Mouse (Mus musculus): ENCODE results near the gene Pde10a. TPM values are rescaled to one million over a fixed set of nuclear protein-coding genes. Genes with fewer than 3 reads are reported as not detected.

The Pde10a gene
- total and polyA plus RNA-seq, 2 experiments: 0.28 to 0.56 TPM

DNA sequence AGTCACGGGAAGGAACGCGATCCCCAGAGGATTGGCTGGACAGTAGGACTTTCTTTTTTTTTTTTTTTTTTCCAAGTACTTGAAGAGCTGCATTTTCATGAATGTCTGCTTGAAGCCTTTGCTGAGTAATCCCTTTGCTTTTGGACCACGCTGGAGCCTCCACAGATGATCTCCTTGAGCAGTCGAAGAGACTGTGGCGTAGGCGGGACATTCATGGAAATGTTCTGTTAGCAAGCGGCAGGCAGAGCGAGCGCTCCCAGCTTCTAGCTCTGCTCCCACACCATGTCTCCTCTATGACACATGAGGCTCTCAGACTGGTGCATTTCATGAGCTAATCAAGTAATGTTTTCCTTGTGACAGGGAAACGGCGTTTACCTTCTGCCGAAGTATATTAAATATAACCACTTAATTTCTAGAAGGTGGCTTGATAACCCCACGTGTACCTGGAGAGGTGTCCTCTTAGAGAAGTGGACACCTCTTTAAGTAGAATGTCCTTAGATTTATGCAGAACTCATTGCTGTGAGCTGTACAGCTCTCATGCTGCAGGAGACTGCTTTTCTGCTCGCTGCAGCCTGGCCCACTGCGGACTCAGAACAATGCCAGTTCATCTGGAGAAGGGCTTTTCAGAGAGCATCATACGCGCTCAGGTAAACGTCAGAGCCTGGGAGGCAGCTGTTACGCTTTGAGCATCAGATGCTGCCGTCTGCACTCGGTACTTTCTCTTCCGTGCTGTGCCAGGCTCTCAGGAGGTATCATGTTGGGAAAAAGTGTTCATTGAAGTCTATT is 333.7 kb downstream of the Pde10a start:
- TF ChIP-seq CTCF (IDR thresholded peaks at IDR 0.05; ENCODE audit: low read depth, low read length) (no peak), POLR2A (IDR thresholded peaks at IDR 0.05; ENCODE audit: extremely low read depth, insufficient read depth, low read length) (no peak)
- Histone ChIP-seq H3K36me3 (ENCODE audit: control insufficient read depth, insufficient read depth, low read length) (no peaks in the 10 kb centered on the region), H3K27ac (replicated peaks; ENCODE audit: insufficient read depth, low read depth, low read length) (no peak overlapping the region), H3K4me3 (ENCODE audit: insufficient read depth, low read depth, low read length) (no peak overlapping the region), H3K79me2 (ENCODE audit: control insufficient read depth, insufficient read depth, low read length) (no peaks in the 10 kb centered on the region), H3K27me3 (ENCODE audit: control insufficient read depth, insufficient read depth, low read length) (no peaks in the 10 kb centered on the region), H3K4me1 (ENCODE audit: control insufficient read depth, insufficient read depth, low read length) (no peaks in the 10 kb centered on the region), H3K9ac (ENCODE audit: low read depth, low read length) (no peak overlapping the region)
- no peak for DNase-seq (ENCODE audit: extremely low read depth, low read depth, low spot score)
- 84% methylated on average over 23 of the region's 23 CpGs for WGBS

DNA sequence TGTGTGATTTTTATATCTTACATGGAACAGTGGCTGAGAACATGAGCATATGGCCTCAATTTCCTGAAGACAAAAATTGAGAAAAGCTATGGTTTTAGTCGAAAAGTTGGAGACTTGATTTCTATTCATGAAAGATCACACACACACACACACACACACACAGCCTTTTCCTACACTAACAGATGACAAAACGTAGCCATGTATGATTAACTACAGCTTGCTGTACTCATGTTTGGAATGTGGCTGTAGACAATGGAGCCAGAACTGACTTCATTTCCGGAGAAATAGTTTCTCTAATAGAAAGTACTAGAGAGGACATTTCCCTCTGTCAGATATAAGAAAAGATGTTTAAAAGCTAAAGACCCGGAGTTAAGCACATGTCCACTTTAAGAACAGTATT is 334.3 kb downstream of the Pde10a start:
- no peak for TF ChIP-seq CTCF (IDR thresholded peaks at IDR 0.05; ENCODE audit: low read depth, low read length)
- no peak for TF ChIP-seq POLR2A (IDR thresholded peaks at IDR 0.05; ENCODE audit: extremely low read depth, insufficient read depth, low read length)
- no peak for DNase-seq (ENCODE audit: extremely low read depth, low read depth, low spot score)
- no peak overlapping the region for H3K27ac ChIP-seq (replicated peaks; ENCODE audit: insufficient read depth, low read depth, low read length)
- H3K4me3 ChIP-seq (ENCODE audit: insufficient read depth, low read depth, low read length): no peak overlapping the region
- WGBS: 63% methylated on average over 4 of the region's 4 CpGs
- no peak overlapping the region for H3K9ac ChIP-seq (ENCODE audit: low read depth, low read length)
- no peaks in the 10 kb centered on the region for H3K4me1 ChIP-seq (ENCODE audit: control insufficient read depth, insufficient read depth, low read length)
- no peaks in the 10 kb centered on the region for H3K27me3 ChIP-seq (ENCODE audit: control insufficient read depth, insufficient read depth, low read length)
- no peaks in the 10 kb centered on the region for H3K79me2 ChIP-seq (ENCODE audit: control insufficient read depth, insufficient read depth, low read length)
- H3K36me3 ChIP-seq (ENCODE audit: control insufficient read depth, insufficient read depth, low read length): no peaks in the 10 kb centered on the region

DNA sequence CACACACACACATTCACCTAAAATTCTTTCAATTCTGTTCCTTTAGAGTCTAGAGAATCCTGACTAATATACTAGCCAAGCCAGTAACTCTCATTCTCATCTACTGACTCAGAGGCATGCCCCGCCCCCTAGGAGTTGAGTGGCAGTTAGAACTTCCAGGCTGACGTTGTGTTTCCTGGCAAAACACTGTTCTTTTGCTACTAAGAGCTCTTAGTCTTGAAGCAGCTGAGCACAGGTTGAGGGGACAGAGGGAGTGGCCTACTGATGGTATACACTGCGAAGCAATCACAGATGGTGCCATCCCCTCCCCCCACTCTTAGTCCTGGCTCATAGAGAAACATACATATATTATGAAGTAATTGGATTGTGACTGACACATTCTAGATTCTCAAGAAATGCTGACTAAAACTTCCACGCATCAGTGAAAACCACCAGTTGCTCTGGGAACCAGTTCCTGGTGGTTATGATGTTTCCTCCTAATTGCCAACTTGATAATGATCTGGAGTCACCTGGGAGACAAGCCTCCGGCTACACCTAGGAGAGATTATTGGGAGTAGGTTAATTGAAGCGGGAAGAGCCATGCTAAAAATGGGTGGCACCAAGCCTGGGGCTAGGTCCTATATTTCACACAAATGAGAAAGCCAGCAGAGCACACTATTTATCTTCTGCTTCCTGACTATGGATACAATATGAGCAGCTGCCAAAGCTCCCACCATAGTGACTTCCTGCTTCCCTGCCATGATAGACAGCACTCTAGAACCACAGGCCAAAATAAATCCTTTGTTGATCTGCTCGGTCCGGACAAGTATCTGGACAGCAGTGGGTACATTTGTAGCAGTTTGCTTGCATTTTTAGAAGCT is 339.7 kb downstream of the Pde10a start:
- Histone ChIP-seq H3K27ac (replicated peaks; ENCODE audit: insufficient read depth, low read depth, low read length) (no peak overlapping the region), H3K4me3 (ENCODE audit: insufficient read depth, low read depth, low read length) (no peak overlapping the region), H3K4me1 (ENCODE audit: control insufficient read depth, insufficient read depth, low read length) (no peaks in the 10 kb centered on the region), H3K9ac (ENCODE audit: low read depth, low read length) (no peak overlapping the region), H3K36me3 (ENCODE audit: control insufficient read depth, insufficient read depth, low read length) (no peaks in the 10 kb centered on the region), H3K27me3 (ENCODE audit: control insufficient read depth, insufficient read depth, low read length) (no peaks in the 10 kb centered on the region), H3K79me2 (ENCODE audit: control insufficient read depth, insufficient read depth, low read length) (no peaks in the 10 kb centered on the region)
- DNase-seq (ENCODE audit: extremely low read depth, low read depth, low spot score): no peak
- 74% methylated on average over 8 of the region's 8 CpGs for WGBS
- TF ChIP-seq POLR2A (IDR thresholded peaks at IDR 0.05; ENCODE audit: extremely low read depth, insufficient read depth, low read length) (no peak), CTCF (IDR thresholded peaks at IDR 0.05; ENCODE audit: low read depth, low read length) (no peak)

DNA sequence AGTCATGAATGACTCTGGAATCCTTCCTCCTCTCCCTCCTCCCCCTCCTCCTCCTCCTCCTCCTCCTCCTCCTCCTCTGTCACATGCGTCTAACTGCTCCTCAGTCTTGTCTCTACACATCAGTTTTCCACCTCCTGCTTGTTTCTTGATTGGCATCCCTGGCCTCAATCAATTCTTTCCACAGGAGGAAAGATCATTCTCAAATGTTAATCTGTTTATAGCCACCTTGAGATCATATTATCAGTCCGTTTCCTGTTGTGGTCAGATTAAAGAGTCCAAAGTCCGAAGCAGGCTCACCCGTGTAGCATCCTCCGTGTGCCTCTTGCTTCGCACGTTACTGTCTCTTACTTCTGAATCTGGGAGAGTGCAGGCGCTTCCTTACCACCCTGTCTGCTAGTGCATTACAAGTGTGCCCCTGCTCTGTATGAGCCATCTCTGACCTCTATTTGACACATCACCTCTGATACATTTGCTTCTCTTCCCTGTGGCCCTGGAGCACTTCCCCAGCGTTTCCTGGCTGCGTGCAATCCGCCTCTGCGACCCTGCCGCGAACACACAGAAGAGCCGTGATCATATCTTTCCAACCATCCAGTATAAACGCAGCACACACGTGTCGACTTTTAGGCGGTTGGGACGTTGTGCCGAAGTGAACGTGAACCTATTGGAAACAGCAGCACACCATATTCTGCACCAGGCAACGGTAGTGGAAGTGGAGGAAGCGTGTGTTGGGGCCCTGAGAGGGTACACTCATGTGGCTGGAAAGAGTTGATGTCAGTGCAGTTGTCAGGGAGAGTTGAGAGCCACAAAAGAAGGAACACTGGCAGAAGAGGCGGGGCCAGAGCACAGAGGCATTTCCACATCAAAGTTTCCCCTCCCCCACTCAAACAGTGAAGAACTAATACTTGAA is 342.4 kb downstream of the Pde10a start:
- H3K9ac ChIP-seq (ENCODE audit: low read depth, low read length): no peak overlapping the region
- DNase-seq (ENCODE audit: extremely low read depth, low read depth, low spot score): no peak
- H3K27ac ChIP-seq (replicated peaks; ENCODE audit: insufficient read depth, low read depth, low read length): no peak overlapping the region
- TF ChIP-seq CTCF (IDR thresholded peaks at IDR 0.05; ENCODE audit: low read depth, low read length): no peak
- TF ChIP-seq POLR2A (IDR thresholded peaks at IDR 0.05; ENCODE audit: extremely low read depth, insufficient read depth, low read length): no peak
- no peaks in the 10 kb centered on the region for H3K27me3 ChIP-seq (ENCODE audit: control insufficient read depth, insufficient read depth, low read length)
- H3K4me3 ChIP-seq (ENCODE audit: insufficient read depth, low read depth, low read length): no peak overlapping the region
- no peaks in the 10 kb centered on the region for H3K36me3 ChIP-seq (ENCODE audit: control insufficient read depth, insufficient read depth, low read length)
- no peaks in the 10 kb centered on the region for H3K4me1 ChIP-seq (ENCODE audit: control insufficient read depth, insufficient read depth, low read length)
- no peaks in the 10 kb centered on the region for H3K79me2 ChIP-seq (ENCODE audit: control insufficient read depth, insufficient read depth, low read length)
- 72% methylated on average over 25 of the region's 25 CpGs for WGBS

DNA sequence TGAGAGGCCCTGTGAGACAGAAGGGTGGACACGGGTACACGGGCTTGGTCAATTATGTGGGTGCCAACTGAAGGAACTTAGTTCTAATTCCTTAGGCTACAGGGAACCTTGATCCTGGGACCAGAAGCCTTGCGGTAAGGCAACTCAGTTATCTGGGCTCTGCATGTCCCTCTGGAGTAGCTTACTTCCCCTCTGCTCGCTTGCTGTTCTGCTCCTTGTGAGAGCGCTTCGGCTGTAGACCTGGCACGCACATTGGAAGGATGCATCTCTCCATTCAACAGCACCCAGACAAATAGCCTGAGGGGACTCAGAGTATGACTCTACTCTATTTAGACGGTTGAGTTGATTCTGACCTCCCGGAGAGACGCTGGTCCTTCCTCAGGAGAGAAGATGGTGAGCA is 344.1 kb downstream of the Pde10a start:
- no peaks in the 10 kb centered on the region for H3K27me3 ChIP-seq (ENCODE audit: control insufficient read depth, insufficient read depth, low read length)
- H3K4me3 ChIP-seq (ENCODE audit: insufficient read depth, low read depth, low read length): no peak overlapping the region
- H3K4me1 ChIP-seq (ENCODE audit: control insufficient read depth, insufficient read depth, low read length): no peaks in the 10 kb centered on the region
- no peak overlapping the region for H3K9ac ChIP-seq (ENCODE audit: low read depth, low read length)
- WGBS: 90% methylated on average over 10 of the region's 10 CpGs
- no peak for DNase-seq (ENCODE audit: extremely low read depth, low read depth, low spot score)
- TF ChIP-seq CTCF (IDR thresholded peaks at IDR 0.05; ENCODE audit: low read depth, low read length) (no peak), POLR2A (IDR thresholded peaks at IDR 0.05; ENCODE audit: extremely low read depth, insufficient read depth, low read length) (no peak)
- H3K79me2 ChIP-seq (ENCODE audit: control insufficient read depth, insufficient read depth, low read length): no peaks in the 10 kb centered on the region
- H3K36me3 ChIP-seq (ENCODE audit: control insufficient read depth, insufficient read depth, low read length): no peaks in the 10 kb centered on the region
- H3K27ac ChIP-seq (replicated peaks; ENCODE audit: insufficient read depth, low read depth, low read length): no peak overlapping the region
